ENCODE assay signal across 8 mouse cellular contexts in the genomic region with DNA sequence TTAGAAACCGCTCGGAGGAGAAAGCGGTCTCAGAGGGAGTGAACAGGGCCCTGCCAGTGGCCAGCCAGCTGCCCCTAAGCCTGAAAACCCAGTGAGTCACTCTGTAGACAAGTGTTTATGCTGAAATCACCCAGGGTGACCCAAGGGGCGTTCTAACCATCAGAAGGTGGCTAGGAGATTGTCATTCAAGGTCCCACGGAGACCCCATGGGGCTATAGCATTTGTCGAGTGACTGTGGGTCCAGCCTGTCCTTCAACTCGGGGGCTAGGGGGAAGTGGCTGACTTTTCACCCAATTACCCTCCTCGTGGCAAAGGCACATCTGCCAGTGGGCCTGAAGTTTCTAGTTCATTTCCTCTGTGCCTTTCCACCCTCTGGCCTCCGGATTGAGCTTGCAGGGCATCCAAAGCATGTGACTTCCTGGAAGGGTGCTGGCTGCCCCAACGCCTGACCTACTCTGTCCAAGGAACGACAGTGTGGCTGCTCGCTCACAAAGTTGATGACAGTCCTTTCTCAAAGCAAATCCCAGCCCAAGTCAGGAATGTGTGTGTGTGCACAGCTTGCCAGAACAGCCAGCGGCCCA.
A peak's percentile ranks its signal among the peaks of the same experiment; 100 is the strongest.
DNase-seq lines count a peak whose midpoint lies in the region; ATAC-seq and TF ChIP-seq lines count a peak whose summit lies in the region.

No protein-coding gene starts in this region.

- H3K36me3 ChIP-seq in C2C12 (ENCODE audit: control insufficient read depth, insufficient read depth) = no peaks in the 10 kb centered on the region
- no peaks in the 10 kb centered on the region for H3K36me3 ChIP-seq in forebrain, embryonic 16.5 days (ENCODE audit: control insufficient read depth, insufficient read depth)
- no peaks in the 10 kb centered on the region for H3K36me3 ChIP-seq in hindbrain, embryonic 10.5 days
- H3K36me3 ChIP-seq in limb, embryonic 14.5 days (ENCODE audit: control insufficient read depth, insufficient read depth, low read length) = no peaks in the 10 kb centered on the region
- H3K36me3 ChIP-seq in midbrain, embryonic 14.5 days (ENCODE audit: control insufficient read depth, insufficient read depth, low read length) = no peaks in the 10 kb centered on the region

- H3K9me3 ChIP-seq in forebrain, embryonic 16.5 days (ENCODE audit: control insufficient read depth, low read length) = no peaks in the 10 kb centered on the region
- H3K9me3 ChIP-seq in hindbrain, embryonic 10.5 days = no peaks in the 10 kb centered on the region
- no peaks in the 10 kb centered on the region for H3K9me3 ChIP-seq in limb, embryonic 14.5 days (ENCODE audit: control insufficient read depth, low read length)
- no peaks in the 10 kb centered on the region for H3K9me3 ChIP-seq in midbrain, embryonic 14.5 days (ENCODE audit: control insufficient read depth, low read length)

- no peaks in the 10 kb centered on the region for H3K27me3 ChIP-seq in C2C12 (ENCODE audit: control insufficient read depth, insufficient read depth, insufficient read length)
- H3K27me3 ChIP-seq in forebrain, embryonic 16.5 days (replicated peaks; ENCODE audit: control insufficient read depth, insufficient read depth, low read length) = no peaks in the 10 kb centered on the region
- H3K27me3 ChIP-seq in hindbrain, embryonic 10.5 days (ENCODE audit: insufficient read depth, poor library complexity, severe bottlenecking) = peaks cover under 1% of the 10 kb centered on the region; the same call in 1 of the 2 replicates
- no peaks in the 10 kb centered on the region for H3K27me3 ChIP-seq in limb, embryonic 14.5 days (ENCODE audit: control insufficient read depth, insufficient read depth, low read length)
- no peaks in the 10 kb centered on the region for H3K27me3 ChIP-seq in midbrain, embryonic 14.5 days (ENCODE audit: control insufficient read depth, insufficient read depth, low read length)

- peak; percentile 77 for ATAC-seq in forebrain, embryonic 16.5 days
- no peak for ATAC-seq in limb, embryonic 14.5 days (ENCODE audit: low FRiP score, low read depth)
- ATAC-seq in midbrain, embryonic 14.5 days (ENCODE audit: low FRiP score, low TSS enrichment) = no peak; the same call in 1 of the 2 replicates

- H3K4me2 ChIP-seq in forebrain, embryonic 16.5 days (ENCODE audit: low read length) = no peak overlapping the region
- H3K4me2 ChIP-seq in limb, embryonic 14.5 days (replicated peaks; ENCODE audit: low read depth, low read length, severe bottlenecking) = no peak overlapping the region
- H3K4me2 ChIP-seq in midbrain, embryonic 14.5 days (ENCODE audit: low read length) = no peak overlapping the region

- peaks cover 42% of the 10 kb centered on the region for H3K4me1 ChIP-seq in forebrain, embryonic 16.5 days (replicated peaks; ENCODE audit: control insufficient read depth, insufficient read depth, low read length)
- H3K4me1 ChIP-seq in hindbrain, embryonic 10.5 days (replicated peaks) = peaks cover 74% of the 10 kb centered on the region
- peaks cover 13% of the 10 kb centered on the region for H3K4me1 ChIP-seq in limb, embryonic 14.5 days (ENCODE audit: control insufficient read depth, insufficient read depth, low read length)
- H3K4me1 ChIP-seq in midbrain, embryonic 14.5 days (ENCODE audit: control insufficient read depth, insufficient read depth, low read length) = peaks cover 15% of the 10 kb centered on the region

- peak overlapping the region; percentile 82 for H3K27ac ChIP-seq in forebrain, embryonic 16.5 days (ENCODE audit: low read length)
- H3K27ac ChIP-seq in hindbrain, embryonic 10.5 days = peak overlapping the region; percentile 85
- 0 out of 2 replicates have a peak overlapping the region, but pooled peaks have one; percentile 48 for H3K27ac ChIP-seq in limb, embryonic 14.5 days (replicated peaks; ENCODE audit: low read depth, low read length)
- peak overlapping the region; percentile 71 for H3K27ac ChIP-seq in midbrain, embryonic 14.5 days (replicated peaks; ENCODE audit: low read depth, low read length)

- H3K79me2 ChIP-seq in C2C12 (ENCODE audit: control insufficient read depth, insufficient read depth) = no peaks in the 10 kb centered on the region

- peak; percentile 60 for DNase-seq in adrenal gland, postnatal 10 days
- DNase-seq in hindbrain, embryonic 10.5 days (ENCODE audit: low spot score) = peak; percentile 50
- peak; percentile 43 for DNase-seq in limb, embryonic 14.5 days (ENCODE audit: low spot score)
- DNase-seq in midbrain, embryonic 14.5 days = peak; percentile 67
- no peak for DNase-seq in B cell, adult 2 months
- no peak for DNase-seq in thymus, postnatal 0 days (ENCODE audit: low spot score)

- peak overlapping the region; percentile 1 for H3ac ChIP-seq in C2C12 (ENCODE audit: control insufficient read depth, insufficient read length, low read depth)

- no peak overlapping the region for H3K4me3 ChIP-seq in C2C12 (ENCODE audit: insufficient read depth, poor library complexity, severe bottlenecking)
- no peak overlapping the region for H3K4me3 ChIP-seq in forebrain, embryonic 16.5 days (replicated peaks; ENCODE audit: low read length)
- no peak overlapping the region for H3K4me3 ChIP-seq in hindbrain, embryonic 10.5 days
- no peak overlapping the region for H3K4me3 ChIP-seq in limb, embryonic 14.5 days (replicated peaks; ENCODE audit: low read length)
- no peak overlapping the region for H3K4me3 ChIP-seq in midbrain, embryonic 14.5 days (replicated peaks; ENCODE audit: low read depth, low read length)

- no peaks in the 10 kb centered on the region for H3K79me3 ChIP-seq in C2C12 (ENCODE audit: low read depth)

- H3K9ac ChIP-seq in forebrain, embryonic 16.5 days (replicated peaks; ENCODE audit: low read depth, low read length) = peak overlapping the region; percentile 14
- H3K9ac ChIP-seq in limb, embryonic 14.5 days (ENCODE audit: low read depth, low read length, severe bottlenecking) = no peak overlapping the region
- 0 out of 2 replicates have a peak overlapping the region, but pooled peaks have one; percentile 10 for H3K9ac ChIP-seq in midbrain, embryonic 14.5 days (replicated peaks; ENCODE audit: low read length)

- 16% methylated on average over 13 of the region's 13 CpGs for WGBS in forebrain, embryonic 16.5 days
- 25% methylated on average over 13 of the region's 13 CpGs for WGBS in hindbrain, embryonic 10.5 days
- WGBS in limb, embryonic 14.5 days = 42% methylated on average over 13 of the region's 13 CpGs
- 14% methylated on average over 13 of the region's 13 CpGs for WGBS in midbrain, embryonic 14.5 days

- TF ChIP-seq CTCF in C2C12 (IDR thresholded peaks at IDR 0.05; ENCODE audit: control insufficient read depth, insufficient read depth, insufficient read length) = no peak

- no peak for TF ChIP-seq POLR2A in limb, embryonic 14.5 days (IDR thresholded peaks at IDR 0.05; ENCODE audit: borderline replicate concordance, extremely low read depth, insufficient read depth, insufficient read length)

TF ChIP-seq in C2C12, 6 proteins besides CTCF, POLR2A, EP300 and RAD21:
- TF ChIP-seq MYOD1 (IDR thresholded peaks at IDR 0.05; ENCODE audit: control insufficient read depth, insufficient read length, low read depth) = peak; percentile 52
- TF ChIP-seq CEBPB (IDR thresholded peaks at IDR 0.05; ENCODE audit: low read depth) = no peak
- TF ChIP-seq USF1 (IDR thresholded peaks at IDR 0.05; ENCODE audit: low read depth) = peak; percentile 43

Comparison
In these comparisons a context has a peak if more than half of its experiments do, and no peak if none do; other contexts are left out.
1. DNase-seq: peak in adrenal gland, postnatal 10 days (single experiment), hindbrain, embryonic 10.5 days (single experiment), limb, embryonic 14.5 days (single experiment) and midbrain, embryonic 14.5 days (single experiment); none in B cell, adult 2 months (0 of 2) and thymus, postnatal 0 days (single experiment).
2. Peak in every context shown above with its lines, with median percentiles within 50 percentile points of each other: H3K27ac ChIP-seq.